Mouse (Mus musculus) gastrocnemius, postnatal 14 days (tissue): ENCODE data around the gene 4930556J24Rik. TPM values are rescaled to one million over a fixed set of nuclear protein-coding genes. Genes with fewer than 3 reads are reported as not detected.
A peak's percentile ranks its signal among the peaks of the same experiment; 100 is the strongest.

Experiments used
- DNase-seq: peaks from one replicate; pipeline ENCODE4 v3.0.0; 2021; ENCODE audit warnings: mixed read lengths
- intact Hi-C: fragments of 180-260 bp; cut with DNase I; formaldehyde crosslinking; loops from one replicate; pipeline ENCODE4 v1.15.1; 2025; ENCODE audit warnings: low total_unique reads
- total RNA-seq, 2 experiments: library from RNA; stranded (reverse); gene quantifications; 2 replicates each; pipeline ENCODE4 v1.2.3; 2021

4930556J24Rik gene
- total RNA-seq, 2 experiments from 2014 or later: not detected

DNA sequence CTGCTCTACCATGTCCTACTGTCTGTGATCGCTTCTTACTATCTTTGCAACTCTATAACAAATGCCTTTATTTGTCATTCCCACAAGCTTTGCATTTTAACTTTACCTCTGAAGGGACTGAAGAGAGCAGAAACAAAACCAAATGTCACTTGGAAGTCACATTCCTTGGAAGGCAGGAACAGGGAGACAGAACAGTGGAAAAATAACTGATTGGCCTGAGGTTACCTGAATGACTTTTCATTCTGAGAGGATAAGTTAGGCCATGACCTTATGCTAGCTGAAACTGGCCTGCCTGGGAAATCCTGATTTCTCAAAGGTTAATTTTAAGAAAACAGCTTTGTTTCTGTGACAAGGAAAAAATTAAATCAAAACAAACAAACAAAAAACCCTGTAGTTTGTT is 80.6 kb downstream of the 4930556J24Rik start:
- DNase-seq: no peak
- intact Hi-C loops: no loop called here

DNA sequence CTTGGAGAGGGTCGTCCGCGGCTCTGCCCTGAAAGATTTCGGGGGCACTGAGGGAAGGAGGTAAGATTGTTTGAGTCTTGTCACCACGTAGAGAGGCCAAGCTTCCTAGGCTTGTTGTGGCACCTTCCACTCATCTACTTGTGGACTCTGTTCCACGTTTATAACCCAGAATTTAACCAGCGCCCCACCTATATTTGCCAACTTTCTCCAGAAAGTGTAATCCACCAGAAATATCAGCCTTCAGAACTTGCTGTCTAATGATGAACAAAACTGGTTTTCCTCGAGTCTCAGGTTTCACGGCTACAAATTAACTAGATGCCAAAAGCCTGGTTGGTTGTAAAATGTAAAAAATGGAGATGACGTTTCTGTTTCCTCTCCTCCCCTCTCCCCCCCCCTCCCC is 81.1 kb downstream of the 4930556J24Rik start:
- no peak for DNase-seq
- intact Hi-C loops: no loop called here

DNA sequence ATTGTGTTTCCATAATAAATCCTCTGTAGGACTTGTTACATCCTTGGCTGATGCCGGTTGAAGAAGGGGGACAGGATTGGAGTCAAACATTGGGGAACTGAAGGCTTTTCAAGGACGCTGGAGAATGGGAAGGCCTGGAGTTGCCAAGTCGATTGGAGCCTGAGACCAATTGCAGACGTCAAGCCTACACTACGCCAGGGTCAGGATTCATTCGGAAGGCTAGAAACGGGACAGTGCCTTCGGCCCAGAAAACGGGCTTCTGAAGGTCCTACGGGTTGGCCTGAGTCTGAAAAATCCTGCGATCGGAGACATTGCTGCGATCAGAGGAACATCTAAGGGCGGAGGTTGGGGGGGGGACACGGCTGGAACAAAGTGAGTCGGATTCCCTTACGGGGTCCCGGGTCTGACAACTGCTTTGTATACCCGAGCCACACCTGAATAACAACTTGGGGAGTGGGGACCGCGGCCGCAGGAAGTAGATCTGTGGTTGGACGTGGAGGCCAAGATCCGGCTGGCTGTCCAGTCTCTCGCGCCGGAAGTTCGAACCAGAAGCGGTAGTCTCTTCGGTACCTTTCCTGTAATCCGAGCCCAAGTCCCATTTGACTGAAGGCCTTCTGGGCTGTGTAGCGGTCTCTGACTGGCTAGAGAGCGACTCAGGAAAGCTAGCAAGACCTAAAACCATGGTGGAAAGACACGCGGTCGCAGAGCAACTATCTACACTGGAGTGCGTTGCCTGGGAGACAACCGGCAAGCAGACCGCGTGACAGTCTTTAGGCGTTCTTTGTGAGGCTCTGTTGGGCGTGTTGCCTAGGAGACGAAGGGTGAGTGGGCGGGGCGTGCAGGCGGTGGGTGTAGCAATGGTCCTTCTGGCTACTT is 81.9 kb downstream of the 4930556J24Rik start, which contains the start of the genes 4921536K21Rik and Dusp18:
Gene 4921536K21Rik, minus strand, starts transcription at position 693 of the 876 bp plus-strand sequence.
Gene Dusp18, plus strand, starts transcription at position 835 of the 876 bp plus-strand sequence.
- DNase-seq: peak; percentile 86
- intact Hi-C loops: no loop called here

DNA sequence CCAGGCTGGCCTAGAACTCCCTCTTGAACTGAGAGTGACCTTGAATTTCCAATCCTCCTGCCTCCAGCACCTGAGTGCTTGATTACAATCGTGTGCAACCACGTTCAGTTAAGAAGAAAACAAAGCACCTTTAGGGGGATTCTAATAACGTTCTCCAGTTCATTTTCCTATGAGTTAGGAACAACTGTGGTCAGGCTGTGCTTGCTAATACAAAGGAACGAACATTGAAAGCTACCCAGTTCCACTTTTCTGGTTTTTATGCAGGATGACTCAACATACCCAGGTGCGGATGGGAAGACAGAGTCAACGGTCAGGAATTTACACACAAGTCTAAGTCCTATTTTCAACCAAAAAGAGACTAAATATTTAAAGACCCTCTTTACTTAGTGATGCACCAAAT is 82.6 kb downstream of the 4930556J24Rik start:
- DNase-seq: no peak
- intact Hi-C loops: no loop called here

Other genes with a start within 250 kb of the 4930556J24Rik start
- under 1 TPM; 0.45 to 0.47 TPM for gene Osbp2, start 112.9 kb downstream of the 4930556J24Rik start, total RNA-seq
- gene 4921536K21Rik, start 81.7 kb downstream of the 4930556J24Rik start, total RNA-seq: under 1 TPM; 0.10 to 0.11 TPM
- gene Dusp18, start 81.5 kb downstream of the 4930556J24Rik start, total RNA-seq: 1 to 10 TPM; 2.7 to 4.0 TPM
- gene Slc35e4, start 62.1 kb downstream of the 4930556J24Rik start, total RNA-seq: 10 to 100 TPM; 17.4 to 20.3 TPM
- gene Tcn2, start 44.6 kb downstream of the 4930556J24Rik start, total RNA-seq: 10 to 100 TPM; 18.8 to 22.8 TPM
- gene Pes1, start 12.8 kb downstream of the 4930556J24Rik start, total RNA-seq: 10 to 100 TPM; 32.2 to 37.1 TPM
- 1 to 10 TPM; 1.1 to 3.0 TPM for gene Gal3st1, start 6.9 kb upstream of the 4930556J24Rik start, total RNA-seq
- gene Sec14l4, start 54.7 kb upstream of the 4930556J24Rik start, total RNA-seq: not detected
- gene Sec14l3, start 88.1 kb upstream of the 4930556J24Rik start, total RNA-seq: not detected
- gene Mtfp1, start 118.7 kb upstream of the 4930556J24Rik start, total RNA-seq: 10 to 100 TPM; 40.8 to 47.8 TPM
- gene Sec14l2, start 146.6 kb upstream of the 4930556J24Rik start, total RNA-seq: under 1 TPM; 0.95 to 0.96 TPM
- 1 to 10 TPM; 6.3 to 8.7 TPM for gene Rnf215, start 158.4 kb upstream of the 4930556J24Rik start, total RNA-seq
- gene Ccdc157, start 183.5 kb upstream of the 4930556J24Rik start, total RNA-seq: 1 to 10 TPM; 3.3 to 5.6 TPM
- 10 to 100 TPM; 17.1 to 22.8 TPM for gene Sf3a1, start 183.6 kb upstream of the 4930556J24Rik start, total RNA-seq
- 1 to 10 TPM; 5.3 to 5.4 TPM for gene Tbc1d10a, start 210.0 kb upstream of the 4930556J24Rik start, total RNA-seq
- gene Castor1, start 241.4 kb upstream of the 4930556J24Rik start, total RNA-seq: 1 to 10 TPM; 4.3 to 8.9 TPM